Mouse (Mus musculus) lung, postnatal 0 days (tissue): ENCODE measurements around the gene Gm13769.

Experiments used
- CTCF ChIP-seq: IDR thresholded peaks from 2 replicates; pipeline ENCODE4 v1.5.1; 2016; ENCODE audit warnings: antibody characterized with exemption, mild to moderate bottlenecking
- EP300 ChIP-seq: IDR thresholded peaks from 2 replicates; pipeline ENCODE4 v1.6.1; 2016; ENCODE audit warnings: antibody characterized with exemption, mild to moderate bottlenecking, control low read depth

- TF ChIP-seq CTCF (no peak), EP300 (no peak)
Observed at GRCm38 (mm10) chr2:90292741-90293140, 29.3 kb upstream of the Gm13769 start, which contains the start of gene Olfr1272.
